Mouse (Mus musculus): ENCODE measurements around the gene Ccl1.

Ccl1 gene

DNA sequence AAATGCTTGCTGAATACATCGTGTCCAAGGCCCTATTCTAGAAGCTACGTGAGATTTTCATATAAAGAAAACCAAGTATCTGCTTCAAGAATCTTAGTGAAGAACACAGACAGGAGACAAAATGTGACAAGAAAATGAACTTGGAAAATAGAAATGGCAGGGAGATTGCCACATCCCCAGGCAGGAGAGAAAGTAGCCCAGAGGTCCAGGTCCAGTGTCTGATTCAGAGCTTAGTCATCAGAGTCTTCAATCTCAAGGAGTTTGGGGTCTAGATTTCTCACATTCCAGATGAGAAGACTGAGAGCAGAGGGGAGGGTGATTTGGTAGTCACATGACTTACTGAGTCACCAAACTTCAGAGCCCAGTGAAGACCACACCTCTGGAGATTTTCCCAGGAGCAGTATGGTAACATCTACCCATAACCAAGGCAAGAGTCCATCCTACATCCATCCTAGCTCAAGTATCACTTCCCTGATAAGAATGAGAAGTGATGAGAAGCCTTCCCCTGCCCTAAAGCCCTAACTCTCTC, 98.5 kb downstream of the Ccl1 start:
- no peak for DNase-seq (ENCODE audit: low read depth, low spot score)

DNA sequence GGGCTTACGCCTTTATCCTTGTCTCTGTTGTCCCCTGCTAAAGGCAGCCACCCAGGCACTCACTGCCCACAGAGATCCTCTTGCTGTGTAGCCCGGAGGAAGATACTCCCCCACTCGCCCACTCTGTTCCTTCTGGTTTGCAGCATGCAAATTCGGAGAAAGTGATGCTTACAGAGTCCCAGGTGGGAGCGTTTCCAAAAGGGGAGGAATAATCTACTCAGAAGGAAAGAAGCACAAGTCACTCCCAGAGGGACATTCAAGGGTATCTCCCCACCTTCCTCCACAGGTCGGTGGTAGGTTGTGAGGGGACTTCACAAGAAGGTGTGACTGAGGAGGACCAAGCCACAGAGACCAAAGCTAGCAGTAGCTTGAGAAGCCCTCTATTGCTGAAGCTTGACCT, 100.3 kb downstream of the Ccl1 start:
- DNase-seq (ENCODE audit: low read depth, low spot score): no peak

DNA sequence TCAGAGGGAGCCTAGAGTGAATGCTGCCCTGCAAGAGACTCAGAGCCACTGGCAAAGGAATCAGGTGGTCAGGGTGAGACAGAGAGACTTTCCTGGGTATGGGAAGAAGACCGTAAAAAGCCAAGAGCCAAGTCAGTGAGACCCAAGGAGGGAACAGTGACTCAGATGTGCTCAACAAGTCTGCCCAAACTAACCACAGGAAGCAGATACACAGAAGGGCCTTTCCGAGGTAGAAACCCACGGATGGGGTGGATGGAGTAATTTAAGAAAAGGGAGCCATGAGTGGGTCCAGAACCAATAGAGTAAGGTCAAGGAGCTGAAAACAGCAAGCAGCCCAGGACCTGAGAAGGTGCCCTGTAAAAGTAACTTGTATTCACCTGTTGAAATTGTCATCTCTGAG, 101.8 kb downstream of the Ccl1 start:
- DNase-seq (ENCODE audit: low read depth, low spot score): peak; percentile 51

DNA sequence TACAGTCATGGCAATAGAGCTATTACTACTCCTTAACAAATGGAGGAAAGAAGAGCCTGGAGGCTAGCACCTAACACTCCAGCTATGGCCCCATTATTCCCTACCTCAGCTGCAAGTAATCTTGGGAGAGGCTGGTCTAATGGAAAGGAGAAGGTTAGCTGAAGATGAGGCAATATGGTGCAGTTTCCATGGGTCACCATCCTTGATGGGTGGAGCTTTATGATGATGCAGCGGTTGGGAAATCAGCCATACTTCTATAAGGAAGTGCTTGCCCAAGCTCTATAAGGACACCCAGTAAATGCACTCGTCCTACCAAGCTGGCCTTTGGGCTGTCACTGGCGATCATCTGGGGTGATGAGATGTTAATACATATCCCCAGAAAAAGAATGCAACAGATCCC, 107.7 kb downstream of the Ccl1 start:
- no peak for DNase-seq (ENCODE audit: low read depth, low spot score)

DNA sequence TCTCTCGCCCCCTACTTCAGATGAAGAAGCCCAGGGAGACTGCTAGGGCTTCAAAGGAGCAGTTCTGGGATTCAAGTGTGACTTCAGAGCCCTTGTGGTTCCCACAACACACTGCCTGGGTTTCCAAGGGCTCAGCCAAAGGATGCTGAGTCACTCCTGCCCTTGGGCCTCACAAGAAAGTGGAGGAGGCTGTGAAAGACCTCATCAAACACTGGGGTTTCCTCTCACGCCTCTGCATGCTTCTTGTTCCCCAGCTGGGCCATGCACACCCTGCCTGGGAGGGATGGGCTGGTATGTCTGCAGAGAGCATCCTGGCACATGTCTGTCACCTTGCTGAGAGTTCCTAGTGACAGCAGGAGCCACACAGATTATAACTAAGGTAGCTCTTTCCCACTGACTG, 110.5 kb downstream of the Ccl1 start:
- peak; percentile 71 for DNase-seq (ENCODE audit: low read depth, low spot score)

DNA sequence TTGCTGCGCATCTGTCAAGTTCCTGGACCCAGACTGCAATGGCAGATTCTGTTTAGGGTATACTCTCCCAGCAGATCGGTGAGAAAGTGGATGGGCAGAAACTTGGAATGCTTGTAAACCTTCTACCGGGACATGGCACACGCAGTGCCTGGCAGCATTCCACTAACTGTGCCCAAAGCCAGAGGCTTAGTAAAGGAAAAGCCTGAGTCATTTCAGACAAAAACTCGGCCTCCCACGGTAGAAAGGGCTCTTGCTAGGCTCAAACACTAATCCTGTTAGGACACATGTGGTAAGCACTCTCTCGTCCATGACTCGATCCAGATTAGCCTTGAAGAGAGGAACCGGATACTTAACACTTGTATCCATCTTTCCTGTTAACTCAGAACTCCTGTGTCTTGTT, 111.7 kb downstream of the Ccl1 start:
- DNase-seq (ENCODE audit: low read depth, low spot score): no peak

DNA sequence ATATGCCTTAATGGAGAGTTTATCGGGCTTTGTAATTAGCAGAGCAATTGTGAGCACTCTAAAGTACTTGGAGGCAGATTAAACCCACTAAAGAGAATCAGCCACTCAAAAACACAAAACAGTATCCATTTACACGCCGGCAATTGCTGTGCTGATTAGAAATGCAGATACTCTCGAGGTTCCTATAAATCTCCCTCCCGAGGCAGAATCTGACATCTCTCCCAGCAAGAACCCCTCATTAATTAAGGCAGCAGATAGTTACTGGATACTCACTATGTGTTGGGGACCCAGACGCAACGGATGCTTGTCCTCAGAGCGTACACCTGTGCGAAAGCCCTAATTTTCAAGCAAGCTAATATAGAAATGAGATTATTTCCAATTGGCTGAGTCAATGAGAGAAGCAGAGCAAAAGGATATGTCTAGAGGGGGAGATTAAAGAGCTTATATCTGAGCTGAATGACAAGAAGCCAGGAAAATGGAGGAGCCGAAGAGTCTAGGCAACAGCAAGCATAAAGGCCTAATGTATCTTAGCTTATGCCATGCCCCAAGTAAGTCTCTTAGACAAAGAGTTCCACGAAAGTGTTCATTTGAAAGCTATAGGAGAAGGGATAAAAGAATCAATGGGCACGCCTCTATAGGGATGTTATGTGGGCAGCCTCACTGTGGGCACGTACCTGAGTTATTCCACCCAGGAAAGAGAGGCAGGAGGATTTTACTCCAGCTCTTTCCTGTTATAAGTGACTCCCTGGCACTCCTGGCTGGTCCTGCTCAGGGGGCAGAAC, 115.5 kb downstream of the Ccl1 start:
- DNase-seq (ENCODE audit: low read depth, low spot score): no peak

DNA sequence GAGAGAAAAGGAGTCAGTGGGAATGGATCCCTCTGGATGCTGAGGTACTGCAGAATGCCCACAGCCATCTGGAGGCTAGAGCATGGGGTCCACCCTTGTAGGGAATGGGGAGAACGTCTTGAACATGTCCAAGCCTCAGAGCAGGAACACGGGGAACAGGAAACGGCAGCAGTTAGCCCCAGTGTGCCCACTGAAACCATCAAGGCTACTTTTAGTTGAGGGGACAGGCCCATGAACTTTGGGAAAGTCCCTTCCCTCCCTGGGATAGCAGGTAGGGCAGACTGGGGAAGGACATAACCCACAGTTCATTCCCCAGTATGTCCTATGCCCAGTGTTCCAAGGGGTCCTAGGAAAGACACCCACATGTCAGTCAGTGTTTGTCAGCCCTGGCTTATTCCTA, 119.8 kb downstream of the Ccl1 start:
- DNase-seq (ENCODE audit: low read depth, low spot score): no peak

DNA sequence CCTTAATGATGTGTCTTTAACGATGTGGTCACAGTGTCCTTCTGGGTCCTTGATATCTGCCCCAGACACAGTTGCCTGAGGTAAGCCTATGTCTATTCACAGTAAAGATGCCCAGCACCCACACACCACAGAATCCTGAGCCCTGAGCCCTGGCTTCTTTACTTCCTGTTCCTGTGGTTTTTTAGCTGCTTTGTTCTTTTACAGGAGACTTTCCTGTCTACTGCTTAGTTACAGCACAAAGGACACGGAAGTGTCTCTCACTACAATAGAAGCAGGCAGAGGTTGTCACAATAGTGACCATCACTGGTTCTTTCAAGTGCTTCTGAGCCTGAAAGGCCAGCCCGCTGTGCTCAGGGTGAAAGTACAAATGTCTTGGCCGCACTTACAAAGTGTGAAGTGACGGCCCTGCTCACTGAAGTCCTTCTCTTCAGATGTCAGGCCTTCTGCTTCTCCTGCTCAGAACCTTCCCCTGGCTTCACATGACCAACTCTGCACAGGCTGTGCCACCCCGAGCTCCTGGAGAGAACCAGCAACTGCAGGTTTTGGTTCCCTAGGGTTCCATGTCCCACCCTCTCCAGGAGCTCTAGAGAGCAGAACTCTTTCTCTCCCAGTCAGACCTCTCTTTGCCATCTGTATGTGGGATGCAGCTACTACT, 122.1 kb downstream of the Ccl1 start:
- peak; percentile 81 for DNase-seq (ENCODE audit: low read depth, low spot score)

DNA sequence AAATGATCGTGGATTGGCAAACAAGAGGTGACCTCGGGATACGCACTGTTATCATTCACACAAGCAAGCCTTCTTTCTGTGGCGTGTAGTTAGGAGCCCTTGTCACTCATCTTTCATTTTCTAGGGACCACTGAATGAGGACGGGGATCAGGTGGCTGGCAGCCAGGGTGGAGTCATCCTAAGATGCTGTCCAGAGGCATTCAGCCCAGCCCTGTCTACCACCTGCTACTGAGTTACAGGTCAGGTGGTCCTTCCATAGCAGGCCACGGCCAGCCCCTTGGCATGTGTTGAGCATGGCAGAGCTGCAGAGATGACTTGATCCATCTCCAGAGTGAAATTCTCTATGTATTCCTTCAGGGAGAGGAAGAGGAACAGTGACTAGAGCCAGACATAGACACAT, 123.1 kb downstream of the Ccl1 start:
- DNase-seq (ENCODE audit: low read depth, low spot score): no peak

DNA sequence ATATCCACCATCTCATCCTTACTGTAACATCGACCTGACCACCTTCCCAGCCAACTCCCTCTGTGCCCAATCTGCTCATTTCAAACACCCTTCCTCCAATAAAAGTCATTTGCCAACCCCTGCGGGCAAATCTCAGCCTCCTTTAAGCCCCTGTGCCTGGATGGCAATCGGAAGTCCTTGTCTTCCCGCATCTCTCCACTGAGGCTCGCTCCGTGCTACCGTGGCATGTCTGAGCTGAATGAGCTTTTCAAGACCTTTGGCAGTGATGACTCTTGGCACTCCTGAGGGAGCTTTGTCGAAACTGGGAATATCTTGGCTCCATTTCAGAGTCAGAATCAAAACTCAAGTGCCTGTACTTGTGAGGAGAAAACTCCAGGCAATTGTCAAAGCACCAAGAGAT, 124.2 kb downstream of the Ccl1 start:
- DNase-seq (ENCODE audit: low read depth, low spot score): no peak

DNA sequence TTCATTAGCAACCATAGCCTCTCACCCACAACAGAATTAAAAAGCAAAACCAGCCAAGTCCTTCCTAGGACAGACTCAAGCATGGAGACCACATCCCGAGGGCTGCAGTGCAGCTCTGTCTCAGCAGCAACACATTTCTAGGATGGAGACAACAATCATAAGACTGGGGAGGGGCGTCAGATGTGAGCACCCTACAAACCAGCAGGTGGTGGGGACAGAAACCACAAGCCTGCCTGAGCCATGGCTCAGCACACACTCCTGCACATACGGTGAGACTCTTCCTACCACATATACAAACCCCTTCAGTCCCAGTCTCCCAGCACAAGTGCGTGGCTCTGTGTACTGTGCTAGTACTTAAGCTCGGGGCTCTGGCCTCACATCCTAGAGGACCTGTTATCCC, 127.3 kb downstream of the Ccl1 start:
- DNase-seq (ENCODE audit: low read depth, low spot score): no peak

DNA sequence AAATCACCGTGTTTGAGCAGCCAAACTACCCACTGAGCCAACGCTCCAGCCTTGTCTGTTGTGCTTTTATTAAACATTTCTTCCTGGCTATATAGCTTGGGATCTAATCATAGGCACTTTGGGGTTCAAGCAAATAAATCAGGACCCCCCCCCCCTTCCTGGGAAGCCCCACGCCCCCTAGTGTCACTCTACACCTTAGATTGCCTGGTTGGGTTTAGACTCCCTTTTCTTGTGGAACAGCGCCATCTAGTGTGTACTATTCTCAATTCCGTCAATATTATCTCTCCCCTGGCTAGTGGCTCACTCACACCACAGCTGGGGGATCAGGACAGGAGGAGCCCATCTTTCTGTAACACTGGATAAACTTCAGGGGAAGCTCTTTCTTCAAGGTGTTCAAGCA, 127.8 kb downstream of the Ccl1 start:
- peak; percentile 68 for DNase-seq (ENCODE audit: low read depth, low spot score)

DNA sequence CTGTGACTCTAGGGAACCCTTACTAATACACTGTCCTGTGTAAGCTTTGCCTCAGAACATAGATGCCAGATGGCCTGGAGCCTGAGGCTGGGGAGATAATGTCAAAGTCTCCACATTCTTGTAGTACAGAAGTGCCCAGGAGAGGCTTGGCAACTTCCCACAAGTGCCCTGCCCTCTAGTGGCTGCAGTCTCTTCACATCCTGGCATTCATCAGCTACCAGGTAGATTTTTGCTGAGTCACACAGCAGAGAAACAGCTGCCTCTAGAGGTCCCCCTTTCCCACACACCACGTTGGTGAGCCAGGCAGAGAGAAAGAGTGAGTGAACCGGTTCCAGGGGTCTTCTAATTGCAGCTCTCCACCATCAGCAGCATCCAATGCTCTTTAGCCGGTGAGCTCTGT, 130.7 kb downstream of the Ccl1 start:
- DNase-seq (ENCODE audit: low read depth, low spot score): peak; percentile 60

DNA sequence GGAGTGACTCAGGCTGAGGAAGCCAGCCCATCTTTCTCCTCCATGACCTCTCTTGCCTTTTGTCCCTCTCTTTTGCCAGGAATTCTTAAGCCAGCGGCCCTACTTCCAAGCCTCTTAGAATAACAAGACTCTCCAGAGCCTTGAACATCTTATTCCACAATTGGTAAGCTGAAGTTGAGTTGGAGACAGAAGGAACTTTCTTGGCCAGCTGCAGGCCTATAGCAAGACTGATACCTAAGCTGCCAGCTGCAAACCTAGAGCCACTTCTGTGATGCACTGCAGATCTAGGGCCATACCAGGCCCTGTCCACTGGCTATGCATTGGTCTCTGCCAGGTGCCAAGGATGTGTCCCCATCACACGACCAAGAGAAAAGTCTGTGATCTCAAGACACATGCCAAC, 132.0 kb downstream of the Ccl1 start:
- no peak for DNase-seq (ENCODE audit: low read depth, low spot score)

DNA sequence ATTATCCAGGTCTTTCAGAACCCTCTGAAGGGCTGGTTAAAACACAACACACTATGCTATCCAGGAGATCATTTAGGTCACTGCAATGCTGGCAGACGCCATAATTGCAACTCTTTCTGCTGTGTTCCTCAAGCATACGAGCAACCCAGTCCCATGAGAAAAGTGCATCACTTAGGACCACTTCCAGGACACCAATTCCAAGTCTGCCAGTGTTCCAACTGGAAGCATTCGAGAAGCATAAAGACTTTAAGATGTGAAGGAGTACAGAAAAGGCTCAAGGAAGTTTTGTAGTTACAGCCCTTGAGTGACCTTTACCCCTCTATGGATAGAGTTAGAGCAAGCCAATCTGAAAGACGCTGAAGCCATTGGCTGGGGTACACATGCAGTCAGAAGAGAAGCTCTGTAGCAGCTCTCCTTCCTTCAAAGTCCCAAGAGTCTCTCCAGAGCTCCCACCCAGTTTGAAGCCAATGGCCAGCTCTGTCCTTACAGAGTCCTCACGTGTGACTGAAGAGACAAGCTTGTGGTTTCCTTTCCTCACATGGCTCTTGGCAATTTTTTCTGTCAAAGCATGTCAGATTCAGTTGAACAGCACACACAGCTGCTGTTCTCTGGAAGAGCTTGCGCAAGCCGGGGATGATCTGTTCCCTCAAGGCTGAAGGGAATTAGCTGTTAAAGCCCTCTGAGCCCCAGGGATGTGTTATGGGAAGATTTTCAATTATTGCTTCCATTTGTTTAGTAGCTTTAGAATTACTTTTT, 134.0 kb downstream of the Ccl1 start:
- no peak for DNase-seq (ENCODE audit: low read depth, low spot score)

DNA sequence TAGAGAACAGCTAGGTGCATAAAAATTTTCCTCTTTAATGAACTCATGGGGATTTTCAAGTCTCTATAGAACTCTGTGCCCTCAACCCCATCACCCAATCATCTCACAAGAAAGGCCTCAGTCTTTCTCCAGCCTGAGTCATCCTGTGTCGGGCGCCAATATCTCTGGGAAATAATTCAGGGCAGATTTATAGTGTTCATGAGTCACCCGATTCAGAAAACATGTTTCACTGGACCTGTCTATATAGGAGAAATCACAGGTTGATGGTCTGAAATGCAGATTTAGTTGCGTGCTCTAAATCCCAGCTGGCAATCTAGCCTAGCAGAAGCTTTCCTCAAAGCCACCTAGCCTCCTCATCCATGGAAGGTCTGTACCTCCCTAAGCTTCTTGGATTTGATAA, 136.0 kb downstream of the Ccl1 start:
- no peak for DNase-seq (ENCODE audit: low read depth, low spot score)

DNA sequence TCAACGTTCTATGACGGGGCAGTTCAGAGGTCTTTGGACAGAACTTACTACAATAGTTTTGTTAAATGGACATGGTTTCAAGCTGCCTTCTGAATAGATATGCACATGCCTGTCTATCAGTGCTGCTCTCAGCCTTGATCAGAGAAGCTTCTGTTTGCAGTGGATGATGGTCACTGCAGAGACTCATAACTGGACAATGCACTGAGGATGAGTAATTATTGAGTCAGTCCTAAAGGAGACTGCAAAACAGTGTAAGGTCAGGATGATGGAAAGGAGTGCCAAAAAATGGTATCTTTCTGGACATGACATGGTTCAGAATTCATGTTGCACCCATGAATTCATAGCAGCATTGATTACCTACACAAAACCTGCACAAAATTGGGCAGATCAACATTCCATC, 137.2 kb downstream of the Ccl1 start:
- no peak for DNase-seq (ENCODE audit: low read depth, low spot score)

DNA sequence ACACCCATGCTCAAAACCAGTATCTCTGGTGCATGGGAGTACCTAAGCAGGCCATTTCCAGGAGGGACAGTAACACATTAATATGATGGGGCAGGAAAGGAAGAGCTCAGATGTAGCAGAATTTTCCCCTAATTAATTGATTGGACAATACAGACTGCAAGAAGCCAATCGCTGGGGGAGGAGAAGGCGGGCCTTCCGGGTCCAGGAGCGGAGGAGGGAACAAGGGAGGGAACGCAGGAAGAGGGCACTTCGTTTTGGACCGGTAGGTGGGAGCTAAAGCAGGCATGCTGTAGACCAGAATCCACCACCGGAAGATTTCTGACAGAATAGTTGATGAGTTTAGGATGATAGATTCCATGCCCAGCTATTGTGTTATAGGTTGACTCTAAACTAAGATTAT, 142.2 kb downstream of the Ccl1 start:
- DNase-seq (ENCODE audit: low read depth, low spot score): no peak

DNA sequence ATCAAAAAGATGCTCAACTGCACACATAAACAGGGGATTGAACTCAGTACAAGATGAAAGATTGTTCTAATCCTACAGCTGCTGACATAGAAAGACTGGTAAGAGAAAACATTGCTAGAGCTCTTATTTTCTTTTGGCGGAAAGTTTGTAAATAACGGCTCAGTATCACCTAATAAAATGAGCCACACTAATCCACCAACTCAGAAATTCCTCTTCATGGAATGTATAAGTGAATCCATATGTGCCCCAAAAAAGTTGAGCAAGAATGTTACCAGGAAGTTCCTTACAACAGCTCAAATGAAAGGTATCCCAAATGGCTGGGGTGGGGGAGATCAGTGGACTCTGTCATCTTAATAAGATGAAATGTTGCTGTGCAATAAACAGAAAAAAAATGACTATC, 146.4 kb downstream of the Ccl1 start:
- no peak for DNase-seq (ENCODE audit: low read depth, low spot score)

DNA sequence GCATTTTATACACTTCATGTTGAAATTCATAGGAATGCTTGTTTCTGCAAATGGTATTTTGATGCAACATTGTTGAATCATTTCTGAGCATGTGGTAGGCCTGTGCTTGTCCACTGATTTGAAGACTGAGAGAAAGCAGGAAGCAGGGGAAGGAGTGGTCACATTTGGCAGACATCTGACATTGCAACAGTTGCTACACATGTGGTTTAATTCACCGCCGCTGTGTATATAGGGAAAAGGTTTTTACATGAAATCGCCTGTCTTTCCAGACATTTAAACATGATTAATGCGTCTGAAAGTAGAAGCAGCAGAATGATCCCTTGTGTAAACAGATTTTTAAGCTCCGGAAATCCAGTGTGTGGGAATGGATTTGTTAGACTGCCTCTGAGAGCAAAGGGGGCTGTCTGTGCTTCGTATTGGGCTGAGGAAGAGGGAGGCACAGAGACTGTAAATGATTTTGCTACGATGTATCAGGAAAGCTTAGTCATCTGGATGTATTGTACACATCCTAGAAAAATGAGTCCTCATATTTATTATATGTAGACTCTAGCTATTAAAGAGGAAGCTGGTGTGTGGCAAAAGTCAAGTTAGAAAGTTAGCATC, 165.9 kb downstream of the Ccl1 start:
- DNase-seq (ENCODE audit: low read depth, low spot score): no peak

DNA sequence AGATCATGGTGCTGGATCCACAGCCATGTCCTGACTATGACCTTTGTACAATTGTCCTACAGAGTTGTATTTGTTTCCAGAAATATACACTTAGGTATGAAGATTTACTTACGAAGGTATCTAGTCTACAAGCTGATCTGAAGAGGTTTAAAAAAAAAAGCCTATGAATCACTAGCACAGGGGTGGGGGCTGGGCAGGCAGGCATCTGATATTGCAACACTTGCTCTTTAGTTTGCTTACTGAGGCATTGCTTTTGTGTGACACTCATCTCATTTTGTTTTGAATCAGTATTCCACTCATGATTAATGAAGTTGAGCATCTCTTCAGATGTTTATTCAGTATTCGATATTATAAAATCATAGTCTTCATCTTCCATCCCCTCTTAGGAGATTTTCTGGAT, 169.3 kb downstream of the Ccl1 start:
- DNase-seq (ENCODE audit: low read depth, low spot score): no peak

Measured in CD4-positive helper T cell, adult 2 months (primary cell).